Mouse (Mus musculus): Measurements from ENCODE around the gene Dock4.

Gene Dock4

GRCm38 (mm10) chr12:40759281-40759680, 313.5 kb downstream of the Dock4 start:
- DNase-seq (ENCODE audit: low read depth, low spot score): no peak

- peak; percentile 19 for DNase-seq (ENCODE audit: low read depth, low spot score)
These were observed 321.6 kb downstream of the Dock4 start for GRCm38 (mm10) chr12:40767258-40767816.

GRCm38 (mm10) chr12:40773091-40773490, 327.3 kb downstream of the Dock4 start:
- DNase-seq (ENCODE audit: low read depth, low spot score): no peak

- no peak for DNase-seq (ENCODE audit: low read depth, low spot score)
These were observed 335.8 kb downstream of the Dock4 start for GRCm38 (mm10) chr12:40781554-40781953.

GRCm38 (mm10) chr12:40788621-40789111, 342.9 kb downstream of the Dock4 start:
- DNase-seq (ENCODE audit: low read depth, low spot score): peak; percentile 40

- DNase-seq (ENCODE audit: low read depth, low spot score): peak; percentile 57
These were observed 343.9 kb downstream of the Dock4 start for GRCm38 (mm10) chr12:40789379-40790361.

- no peak for DNase-seq (ENCODE audit: low read depth, low spot score)
These were observed 345.5 kb downstream of the Dock4 start for GRCm38 (mm10) chr12:40791221-40791620.

- no peak for DNase-seq (ENCODE audit: low read depth, low spot score)
These were observed 346.5 kb downstream of the Dock4 start for GRCm38 (mm10) chr12:40792184-40792650.

GRCm38 (mm10) chr12:40794066-40794465, 348.3 kb downstream of the Dock4 start:
- DNase-seq (ENCODE audit: low read depth, low spot score): no peak

GRCm38 (mm10) chr12:40794756-40795155, 349.0 kb downstream of the Dock4 start:
- DNase-seq (ENCODE audit: low read depth, low spot score): no peak

GRCm38 (mm10) chr12:40795768-40796167, 350.0 kb downstream of the Dock4 start:
- no peak for DNase-seq (ENCODE audit: low read depth, low spot score)

GRCm38 (mm10) chr12:40796813-40797491, 351.2 kb downstream of the Dock4 start:
- DNase-seq (ENCODE audit: low read depth, low spot score): no peak

GRCm38 (mm10) chr12:40797561-40798343, 352.0 kb downstream of the Dock4 start:
- DNase-seq (ENCODE audit: low read depth, low spot score): no peak

- no peak for DNase-seq (ENCODE audit: low read depth, low spot score)
These were observed 352.7 kb downstream of the Dock4 start for GRCm38 (mm10) chr12:40798344-40799017.

GRCm38 (mm10) chr12:40801456-40801855, 355.7 kb downstream of the Dock4 start:
- DNase-seq (ENCODE audit: low read depth, low spot score): no peak

- DNase-seq (ENCODE audit: low read depth, low spot score): no peak
These were observed 359.5 kb downstream of the Dock4 start for GRCm38 (mm10) chr12:40805257-40805656.

GRCm38 (mm10) chr12:40807916-40808315, 362.2 kb downstream of the Dock4 start:
- no peak for DNase-seq (ENCODE audit: low read depth, low spot score)

- DNase-seq (ENCODE audit: low read depth, low spot score): no peak
These were observed 367.7 kb downstream of the Dock4 start for GRCm38 (mm10) chr12:40813474-40813873.

- DNase-seq (ENCODE audit: low read depth, low spot score): no peak
These were observed 369.1 kb downstream of the Dock4 start for GRCm38 (mm10) chr12:40814659-40815363.
